Mouse (Mus musculus) lung, adult 2 months (tissue): Measurements from ENCODE around the gene Grap2.

Experiments used
- CTCF ChIP-seq: fragments of 200-500 bp; IDR thresholded peaks from 2 replicates; pipeline ENCODE4 v1.5.1; 2011; ENCODE audit warnings: mild to moderate bottlenecking, low read length, control low read depth; ENCODE audit not compliant: insufficient read depth
- POLR2A ChIP-seq: fragments of 200-500 bp; IDR thresholded peaks from 2 replicates; pipeline ENCODE4 v1.6.1; 2011; ENCODE audit warnings: low read depth, mild to moderate bottlenecking, control low read depth, low read length, borderline replicate concordance; ENCODE audit errors: extremely low read depth

DNA sequence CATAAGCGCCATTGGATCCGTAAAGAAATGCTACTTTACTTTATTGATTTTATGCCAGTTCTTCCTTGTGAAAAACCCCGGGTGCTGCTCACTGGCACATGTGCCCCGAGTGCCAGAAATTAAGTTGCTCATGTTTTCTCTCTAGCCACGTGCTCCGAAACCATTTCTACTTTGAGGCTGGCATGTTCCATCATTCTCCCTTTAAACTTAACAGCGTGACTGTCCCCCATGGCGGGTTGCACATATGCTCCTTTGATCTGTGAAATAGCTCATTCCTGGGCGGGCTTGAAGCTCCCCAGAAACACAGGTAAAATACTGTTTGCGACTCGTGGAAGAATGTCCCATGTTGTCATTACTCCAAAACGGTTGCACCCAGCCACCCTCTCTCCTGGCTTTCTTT, 26.4 kb downstream of the Grap2 start:
- TF ChIP-seq POLR2A (no peak), CTCF (no peak)
